ENCODE assay signal across 31 mouse cellular contexts in the genomic region with DNA sequence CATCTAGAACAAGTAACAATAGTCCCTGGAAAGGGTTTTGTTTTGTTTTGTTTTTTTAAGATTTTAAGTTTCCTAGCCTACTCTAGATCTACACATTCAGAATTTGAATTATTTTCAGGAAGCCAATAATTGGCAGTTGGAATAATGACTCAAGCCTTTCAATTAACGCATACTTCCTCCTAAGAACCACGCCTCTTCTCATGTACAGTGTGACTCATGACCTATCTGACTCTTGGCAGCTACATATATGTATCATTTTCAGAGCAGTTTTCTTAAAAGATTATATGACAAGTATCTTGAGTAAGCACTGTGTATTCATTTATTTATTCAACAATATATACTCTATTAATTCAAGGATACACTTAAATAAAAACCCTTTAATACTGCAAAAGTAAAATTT.
DNase-seq lines count a peak whose midpoint lies in the region; ATAC-seq and TF ChIP-seq lines count a peak whose summit lies in the region.
"Had no signal": no experiment of that assay in that cellular context is flagged by ENCODE, and none has a peak within 500 bp of the region (broad histone marks: within the 10 kb centered on the region; RNA-seq: fewer than 3 reads in every experiment).

No protein-coding gene starts in this region.

- peak; percentile 64 for ATAC-seq in common myeloid progenitor, adult 5-6 weeks (replicated peaks; ENCODE audit: low read depth, poor library complexity, severe bottlenecking)
- peak; percentile 80 for ATAC-seq in megakaryocyte, adult 5-6 weeks (ENCODE audit: poor library complexity, severe bottlenecking)
- peak; percentile 81 for ATAC-seq in stomach, postnatal 0 days (ENCODE audit: low FRiP score, low TSS enrichment)
- ATAC-seq: activated CD4-positive, CD25-positive, alpha-beta regulatory T cell, adult 4 months; forebrain, postnatal 0 days; hindbrain, postnatal 0 days; liver, embryonic 12.5 days; liver, postnatal 0 days; midbrain, embryonic 16.5 days had no signal

- H3K4me1 ChIP-seq in stomach, postnatal 0 days (replicated peaks; ENCODE audit: control insufficient read depth, insufficient read depth), result no peaks in the 10 kb centered on the region; the same call in 1 of the 2 replicates
- H3K4me1 ChIP-seq: forebrain, embryonic 12.5 days; hindbrain, embryonic 10.5 days; liver, embryonic 12.5 days had no signal

- peaks cover 71% of the 10 kb centered on the region for H3K79me2 ChIP-seq in C2C12 (ENCODE audit: control insufficient read depth, insufficient read depth)

- WGBS in stomach, postnatal 0 days, result 51% methylated on average over 2 of the region's 2 CpGs

- no peak overlapping the region for H3K4me3 ChIP-seq in C2C12 (ENCODE audit: insufficient read depth, poor library complexity, severe bottlenecking)
- H3K4me3 ChIP-seq in stomach, postnatal 0 days (ENCODE audit: low read depth, low read length), result no peak overlapping the region
- H3K4me3 ChIP-seq: embryonic facial prominence, embryonic 13.5 days; forebrain, embryonic 12.5 days; hindbrain, embryonic 10.5 days; layer of hippocampus, adult 2 months; limb, embryonic 13.5 days; liver, embryonic 12.5 days; neural tube, embryonic 13.5 days had no signal

- no peaks in the 10 kb centered on the region for H3K9me3 ChIP-seq in stomach, postnatal 0 days (ENCODE audit: control insufficient read depth, low read length)
- H3K9me3 ChIP-seq: embryonic facial prominence, embryonic 13.5 days; forebrain, embryonic 12.5 days; hindbrain, embryonic 10.5 days; limb, embryonic 13.5 days; liver, embryonic 12.5 days; neural tube, embryonic 13.5 days had no signal

- H3ac ChIP-seq in C2C12 (ENCODE audit: control insufficient read depth, insufficient read length, low read depth), result no peak overlapping the region

- peaks cover 8% of the 10 kb centered on the region for H3K36me3 ChIP-seq in C2C12 (ENCODE audit: control insufficient read depth, insufficient read depth)
- no peaks in the 10 kb centered on the region for H3K36me3 ChIP-seq in stomach, postnatal 0 days (ENCODE audit: control insufficient read depth, insufficient read depth, low read length)
- H3K36me3 ChIP-seq: forebrain, embryonic 12.5 days; liver, embryonic 12.5 days had no signal

- no peak overlapping the region for H3K4me2 ChIP-seq in stomach, postnatal 0 days (replicated peaks; ENCODE audit: low read depth)
- H3K4me2 ChIP-seq: embryonic facial prominence, embryonic 13.5 days; forebrain, embryonic 12.5 days; limb, embryonic 13.5 days; liver, embryonic 12.5 days; midbrain, embryonic 11.5 days; neural tube, embryonic 13.5 days had no signal

- no peak for DNase-seq in stomach, postnatal 0 days (ENCODE audit: low spot score)
- DNase-seq in retina, embryonic 14.5 days (ENCODE audit: low spot score), result no peak
- no peak for DNase-seq in kidney, adult 18-20 months
- DNase-seq in cerebellum, adult 8-10 months, result no peak
- DNase-seq: adrenal gland, adult 8-10 months; cerebellum, adult 2 months; cerebellum, postnatal 36 days; forebrain, postnatal 0 days; gastrocnemius, postnatal 10 days; heart, postnatal 14 days; kidney, adult 2 months; kidney, postnatal 36 days; liver, postnatal 0 days; lung, postnatal 10 days; right cerebral cortex, postnatal 14 days; thymus, adult 18-20 months; thymus, postnatal 25 days had no signal

- H3K27ac ChIP-seq in stomach, postnatal 0 days (replicated peaks), result no peak overlapping the region
- H3K27ac ChIP-seq: embryonic facial prominence, embryonic 13.5 days; forebrain, embryonic 12.5 days; hindbrain, embryonic 10.5 days; hindbrain, postnatal 0 days; layer of hippocampus, adult 2 months; limb, embryonic 13.5 days; liver, embryonic 12.5 days; neural tube, embryonic 13.5 days had no signal

- TF ChIP-seq EP300 in stomach, postnatal 0 days (optimal IDR thresholded peaks at IDR 0.05), result no peak

- no peak for TF ChIP-seq CTCF in C2C12 (IDR thresholded peaks at IDR 0.05; ENCODE audit: control insufficient read depth, insufficient read depth, insufficient read length)
- TF ChIP-seq CTCF in stomach, postnatal 0 days (IDR thresholded peaks at IDR 0.05; ENCODE audit: low read depth), result no peak

- H3K9ac ChIP-seq in stomach, postnatal 0 days (ENCODE audit: low read length), result no peak overlapping the region
- H3K9ac ChIP-seq: embryonic facial prominence, embryonic 13.5 days; forebrain, embryonic 12.5 days; forebrain, postnatal 0 days; limb, embryonic 13.5 days; liver, embryonic 12.5 days; liver, postnatal 0 days; neural tube, embryonic 13.5 days had no signal

- H3K27me3 ChIP-seq in C2C12 (ENCODE audit: control insufficient read depth, insufficient read depth, insufficient read length), result no peaks in the 10 kb centered on the region
- no peaks in the 10 kb centered on the region for H3K27me3 ChIP-seq in stomach, postnatal 0 days (ENCODE audit: control insufficient read depth, insufficient read depth, low read length)
- H3K27me3 ChIP-seq: embryonic facial prominence, embryonic 13.5 days; forebrain, embryonic 12.5 days; limb, embryonic 13.5 days; liver, embryonic 12.5 days; neural tube, embryonic 13.5 days had no signal

- H3K79me3 ChIP-seq in C2C12 (ENCODE audit: low read depth), result peaks cover 34% of the 10 kb centered on the region

TF ChIP-seq in C2C12, 6 proteins besides CTCF, POLR2A, EP300 and RAD21:
- TF ChIP-seq USF1 (IDR thresholded peaks at IDR 0.05; ENCODE audit: low read depth) (no peak), CEBPB (IDR thresholded peaks at IDR 0.05; ENCODE audit: low read depth) (no peak), FOSL1 (IDR thresholded peaks at IDR 0.05; ENCODE audit: insufficient read depth, low read length, poor library complexity, severe bottlenecking) (peak; percentile 59), MYOD1 (IDR thresholded peaks at IDR 0.05; ENCODE audit: control insufficient read depth, insufficient read length, low read depth) (no peak), MAX (IDR thresholded peaks at IDR 0.05) (no peak), MYOG (IDR thresholded peaks at IDR 0.05; ENCODE audit: control insufficient read depth, extremely low read depth, insufficient read length) (no peak)
TF ChIP-seq in C2C12: peak in this region for 1.
